Mouse (Mus musculus) intestine, postnatal 0 days (tissue): Measurements from ENCODE around the gene Nr5a2. TPM values are rescaled to one million over a fixed set of nuclear protein-coding genes. Genes with fewer than 3 reads are reported as not detected.

Experiments used
- ATAC-seq: fragments of 200-750 bp; cut with Nextera tagmentation; 2 replicates; pipeline ENCODE4 v1.8.0; 2017; ENCODE audit warnings: mild to moderate bottlenecking, moderate TSS enrichment, moderate library complexity
- H3K27ac ChIP-seq: fragments of 300-500 bp; sonication (generic); 2 replicates; pipeline ENCODE4 v1.5.1; 2014; ENCODE audit warnings: mild to moderate bottlenecking, low read depth, low read length, moderate library complexity
- H3K27me3 ChIP-seq: fragments of 300-500 bp; sonication (generic); replicated peaks from 2 replicates; pipeline ENCODE4 v1.6.1; 2014; ENCODE audit warnings: low read length, mixed read lengths; ENCODE audit not compliant: control insufficient read depth, insufficient read depth
- H3K36me3 ChIP-seq: fragments of 300-500 bp; sonication (generic); 2 replicates; pipeline ENCODE4 v1.6.1; 2014; ENCODE audit warnings: mild to moderate bottlenecking, moderate library complexity; ENCODE audit not compliant: control insufficient read depth, insufficient read depth
- H3K4me1 ChIP-seq: fragments of 300-500 bp; sonication (generic); replicated peaks from 2 replicates; pipeline ENCODE4 v1.6.1; 2014; ENCODE audit warnings: antibody characterized with exemption, low read length, mixed read lengths; ENCODE audit not compliant: control insufficient read depth, insufficient read depth
- H3K4me2 ChIP-seq: fragments of 300-500 bp; sonication (generic); replicated peaks from 2 replicates; pipeline ENCODE4 v1.6.1; 2014; ENCODE audit warnings: low read depth, mild to moderate bottlenecking, moderate library complexity
- H3K4me3 ChIP-seq: fragments of 300-500 bp; sonication (generic); 2 replicates; pipeline ENCODE4 v1.5.1; 2014; ENCODE audit warnings: low read depth, low read length
- H3K9ac ChIP-seq: fragments of 300-500 bp; sonication (generic); 2 replicates; pipeline ENCODE4 v1.6.1; 2014; ENCODE audit warnings: mild to moderate bottlenecking, low read depth, low read length
- H3K9me3 ChIP-seq: fragments of 300-500 bp; sonication (generic); 2 replicates; pipeline ENCODE4 v1.6.1; 2016; ENCODE audit warnings: mixed run types; ENCODE audit not compliant: control insufficient read depth
- CTCF ChIP-seq: sonication (generic); IDR thresholded peaks from 2 replicates; pipeline ENCODE4 v1.5.1; 2016; ENCODE audit warnings: low read depth, mild to moderate bottlenecking, control low read depth, antibody characterized with exemption, moderate library complexity
- whole genome bisulfite sequencing: fragments of 180-500 bp; shearing (Covaris S2); extraction: QIAGEN DNeasy Blood & Tissue Kit; methylation state at CpG from one replicate; pipeline ENCODE4 v1.1.7; 2014; 5-methylcytosine and 5-hydroxymethylcytosine counted together
- polyA plus RNA-seq: library from polyadenylated mRNA; unstranded; fragments of >200 nt; fragmentation: Nextera tagmentation; extraction: Ambion mirVana; gene quantifications from 2 replicates; pipeline ENCODE4 v1.2.1, GENCODE M21; 2015

Nr5a2 gene
- polyA plus RNA-seq, 1 experiment from 2014 or later, result 3.9 TPM

DNA sequence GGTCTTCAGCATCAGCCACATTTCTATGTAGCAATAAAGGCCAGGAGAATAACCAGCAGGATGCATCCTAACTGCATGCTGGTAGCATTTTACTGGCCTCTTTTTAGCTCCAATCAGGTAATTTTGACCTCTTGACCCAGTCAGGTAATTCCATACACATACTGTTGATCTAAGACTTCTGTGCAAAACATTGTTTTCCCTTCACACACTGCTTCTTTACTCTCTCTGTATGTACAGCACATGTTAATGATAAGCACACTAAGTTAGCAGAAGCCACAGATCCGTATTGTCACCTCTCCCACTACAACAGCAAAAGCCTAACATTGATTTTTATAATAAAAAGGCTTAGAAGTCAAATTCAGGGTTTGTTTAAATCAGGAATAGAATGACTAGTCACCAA is 21.0 kb downstream of the Nr5a2 start:
- WGBS, result 39% methylated on average over 1 of the region's 1 CpGs

DNA sequence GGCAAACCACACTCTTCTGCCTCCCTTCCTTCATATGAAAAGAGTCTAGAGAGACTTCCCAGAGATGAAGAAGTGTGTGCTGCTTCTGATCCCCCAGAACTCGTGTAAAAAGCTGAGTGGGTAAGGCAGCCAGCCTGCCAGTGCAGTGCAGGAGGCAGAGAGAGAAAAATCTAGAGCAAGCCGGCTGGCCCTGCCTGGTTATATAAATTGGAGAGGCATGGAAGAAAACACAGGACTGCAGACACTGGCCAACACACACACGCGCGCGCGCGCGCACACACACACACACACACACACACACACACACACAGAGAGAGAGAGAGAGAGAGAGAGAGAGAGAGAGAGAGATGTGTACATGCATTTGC is 24.3 kb downstream of the Nr5a2 start:
- no peak for ATAC-seq
- no peak for TF ChIP-seq CTCF

More for the DNA sequence above, 21.0 kb downstream of the Nr5a2 start:
- H3K4me2 ChIP-seq, result no peak overlapping the region
- no peaks in the 10 kb centered on the region for H3K4me1 ChIP-seq
- H3K27ac ChIP-seq, result no peak overlapping the region
- H3K9ac ChIP-seq, result no peak overlapping the region
- no peak for TF ChIP-seq CTCF
- no peaks in the 10 kb centered on the region for H3K9me3 ChIP-seq
- no peak overlapping the region for H3K4me3 ChIP-seq
- H3K27me3 ChIP-seq, result no peaks in the 10 kb centered on the region
- ATAC-seq, result no peak
- peaks cover 8% of the 10 kb centered on the region; the same call in 1 of the 2 replicates for H3K36me3 ChIP-seq

DNA sequence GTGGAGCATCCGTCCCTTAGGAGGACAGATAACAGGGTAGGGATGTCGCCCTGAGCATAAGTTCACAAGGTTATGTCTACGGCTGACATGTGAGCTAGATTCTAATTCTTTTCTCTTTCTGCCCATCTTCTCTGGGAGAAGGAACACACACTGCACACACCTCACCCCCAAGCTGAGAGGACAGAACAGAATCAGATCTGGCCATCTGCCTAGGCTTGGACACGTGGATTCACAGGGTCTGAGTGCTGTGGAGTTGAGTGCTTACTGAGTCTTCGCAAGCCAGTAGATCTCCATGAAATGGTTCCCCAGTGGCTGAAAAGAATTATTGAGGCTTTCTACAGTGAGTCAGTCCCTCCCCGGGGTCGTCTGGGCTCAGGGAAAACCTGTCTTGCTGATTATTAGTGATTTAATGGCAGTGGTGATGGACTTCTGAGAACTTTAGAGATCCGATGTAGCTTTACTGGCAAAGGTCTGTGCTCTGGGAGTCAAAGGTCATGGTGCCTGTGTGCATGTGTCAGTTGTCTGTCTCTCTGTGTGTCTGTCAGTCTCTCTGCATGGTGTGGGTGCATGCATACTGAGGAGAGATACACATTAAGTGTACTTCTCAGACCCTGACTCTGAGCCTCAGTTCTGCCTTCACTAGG is 24.8 kb downstream of the Nr5a2 start:
- Histone ChIP-seq H3K4me2 (no peak overlapping the region), H3K9me3 (no peaks in the 10 kb centered on the region), H3K36me3 (peaks cover 2% of the 10 kb centered on the region; the same call in 1 of the 2 replicates), H3K9ac (no peak overlapping the region), H3K27ac (no peak overlapping the region), H3K27me3 (no peaks in the 10 kb centered on the region), H3K4me3 (no peak overlapping the region), H3K4me1 (peaks cover 3% of the 10 kb centered on the region; the same call in 1 of the 2 replicates)
- no peak for ATAC-seq
- no peak for TF ChIP-seq CTCF
- WGBS, result 53% methylated on average over 8 of the region's 8 CpGs

More for the DNA sequence above, 24.3 kb downstream of the Nr5a2 start:
- no peaks in the 10 kb centered on the region; the same call in 1 of the 2 replicates for H3K4me1 ChIP-seq
- no peak overlapping the region for H3K4me3 ChIP-seq
- no peak overlapping the region for H3K4me2 ChIP-seq
- no peak overlapping the region for H3K27ac ChIP-seq
- no peak overlapping the region for H3K9ac ChIP-seq
- no peaks in the 10 kb centered on the region for H3K27me3 ChIP-seq
- H3K36me3 ChIP-seq, result peaks cover 7% of the 10 kb centered on the region; the same call in 1 of the 2 replicates
- 80% methylated on average over 9 of the region's 9 CpGs for WGBS
- no peaks in the 10 kb centered on the region for H3K9me3 ChIP-seq

DNA sequence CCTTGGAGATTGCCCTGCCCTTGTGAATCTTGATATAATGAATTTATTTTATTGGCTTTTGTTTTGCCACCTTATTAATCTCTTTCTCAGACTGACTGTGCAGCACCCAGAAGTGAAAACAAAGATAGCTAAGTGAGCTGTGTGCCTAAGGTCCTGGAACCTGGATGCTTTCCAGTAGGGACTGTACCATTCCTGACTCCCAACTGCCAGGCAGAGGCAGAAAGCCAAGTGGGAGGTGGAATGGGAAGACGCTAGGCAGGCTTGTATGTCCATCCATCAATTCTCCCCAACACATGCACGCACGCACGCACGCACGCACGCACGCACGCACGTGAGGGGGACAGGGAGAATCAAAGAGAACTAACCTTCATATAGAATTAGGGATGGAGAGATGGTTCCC is 26.2 kb downstream of the Nr5a2 start:
- peaks cover 9% of the 10 kb centered on the region; the same call in 1 of the 2 replicates for H3K4me1 ChIP-seq
- H3K9me3 ChIP-seq, result no peaks in the 10 kb centered on the region
- no peak overlapping the region for H3K4me2 ChIP-seq
- no peak overlapping the region for H3K4me3 ChIP-seq
- no peak overlapping the region for H3K9ac ChIP-seq
- H3K27me3 ChIP-seq, result no peaks in the 10 kb centered on the region
- 86% methylated on average over 10 of the region's 10 CpGs for WGBS
- no peak overlapping the region for H3K27ac ChIP-seq
- TF ChIP-seq CTCF, result no peak
- ATAC-seq, result no peak
- no peaks in the 10 kb centered on the region; the same call in 1 of the 2 replicates for H3K36me3 ChIP-seq

DNA sequence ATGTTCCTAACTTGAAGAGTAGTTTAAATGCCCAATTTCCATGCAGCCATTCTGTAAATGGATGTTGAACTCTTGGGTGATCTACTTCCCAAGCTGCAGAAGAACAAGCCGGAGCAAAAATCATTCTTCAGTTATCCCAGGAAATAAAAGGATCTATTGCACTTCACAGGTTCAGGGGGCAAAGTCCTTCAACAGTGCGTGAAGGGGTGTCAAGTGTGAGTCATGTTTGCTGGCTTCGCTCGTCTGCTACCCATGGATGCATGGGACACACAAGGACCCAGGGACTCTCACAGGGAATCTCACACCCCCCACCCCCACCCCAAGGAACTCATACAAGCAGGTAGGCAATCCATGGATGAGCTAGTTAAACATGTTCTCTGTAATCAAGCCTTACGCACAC is 29.2 kb downstream of the Nr5a2 start:
- peak; percentile 86 for ATAC-seq
- WGBS, result 37% methylated on average over 5 of the region's 5 CpGs
- Histone ChIP-seq H3K9me3 (no peaks in the 10 kb centered on the region), H3K27ac (0 out of 2 replicates have a peak overlapping the region, but pooled peaks have one; percentile 17), H3K27me3 (no peaks in the 10 kb centered on the region), H3K4me3 (no peak overlapping the region), H3K36me3 (peaks cover 3% of the 10 kb centered on the region; the same call in 1 of the 2 replicates), H3K4me1 (peaks cover 9% of the 10 kb centered on the region; the same call in 1 of the 2 replicates), H3K9ac (no peak overlapping the region), H3K4me2 (peak overlapping the region; percentile 40)
- no peak for TF ChIP-seq CTCF

DNA sequence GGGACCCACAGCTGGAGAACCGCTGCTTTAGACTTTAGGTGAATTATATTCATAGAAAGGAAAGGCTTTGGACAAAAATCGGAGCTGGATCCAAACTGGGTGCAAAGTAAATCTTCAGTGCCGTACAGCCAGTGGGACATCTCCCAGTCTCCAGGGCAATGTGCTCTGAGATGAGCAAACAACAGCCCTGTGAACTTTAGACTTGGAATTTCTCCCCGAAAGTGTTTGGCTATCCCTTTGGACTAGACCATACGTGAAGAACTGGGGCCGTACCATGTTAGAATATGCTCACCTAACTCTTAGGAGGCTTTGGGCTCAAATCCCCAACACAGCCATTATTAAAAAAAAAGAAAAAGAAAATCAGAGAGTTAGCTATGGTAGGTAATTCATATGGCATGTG is 30.5 kb downstream of the Nr5a2 start:
- WGBS, result 52% methylated on average over 6 of the region's 6 CpGs
- H3K9ac ChIP-seq, result no peak overlapping the region
- ATAC-seq, result peak; percentile 51; the same call in 1 of the 2 replicates

More for the DNA sequence above, 30.5 kb downstream of the Nr5a2 start:
- H3K27ac ChIP-seq, result no peak overlapping the region
- H3K4me1 ChIP-seq, result peaks cover 9% of the 10 kb centered on the region; the same call in 1 of the 2 replicates
- H3K4me2 ChIP-seq, result peak overlapping the region; percentile 30; the same call in 1 of the 2 replicates
- H3K4me3 ChIP-seq, result no peak overlapping the region
- no peaks in the 10 kb centered on the region for H3K27me3 ChIP-seq
- no peaks in the 10 kb centered on the region for H3K9me3 ChIP-seq
- no peak for TF ChIP-seq CTCF
- H3K36me3 ChIP-seq, result peaks cover 3% of the 10 kb centered on the region; the same call in 1 of the 2 replicates
